ENCODE assay signal across 9 mouse cellular contexts in genomic region chr11:43586324-43587090, GRCm38 (mm10). TPM values are rescaled to one million over a fixed set of nuclear protein-coding genes. Genes with fewer than 3 reads are reported as not detected.
DNase-seq lines count a peak whose midpoint lies in the region; ATAC-seq and TF ChIP-seq lines count a peak whose summit lies in the region.
"Had no signal": no experiment of that assay in that cellular context is flagged by ENCODE, and none has a peak within 500 bp of the region (broad histone marks: within the 10 kb centered on the region; RNA-seq: fewer than 3 reads in every experiment).

Gene 4933415A04Rik, plus strand, starts transcription at chr11:43587040.

- peak; percentile 61 for DNase-seq in CD4-positive, CD25-positive, alpha-beta regulatory T cell, adult 2 months (ENCODE audit: low read depth, low spot score)
- peak; percentile 68 to 73 for DNase-seq in adrenal gland, adult 18-20 months (ENCODE audit: low spot score in 2 of 2)
- peak; percentile 79 for DNase-seq in embryo, embryonic 10 days (ENCODE audit: low spot score)
- peak; percentile 37 to 68 for DNase-seq in heart, adult 9 months (ENCODE audit: low spot score in 2 of 2)
- peak; percentile 83 for DNase-seq in kidney, postnatal 14 days
- DNase-seq in lung, adult 2 months, result peak; percentile 70
- peak; percentile 69 for DNase-seq in right cerebral cortex, postnatal 4 days

- ATAC-seq in CD4-positive, CD25-positive, alpha-beta regulatory T cell, adult 4 months, result no peak

- H3K4me3 ChIP-seq in lung, adult 2 months (replicated peaks; ENCODE audit: extremely low read depth, low read depth, low read length), result no peak within 1 kb of the TSS
- H3K4me3 ChIP-seq: limb, embryonic 13.5 days had no signal

- peak; percentile 58 for TF ChIP-seq CTCF in lung, adult 2 months (IDR thresholded peaks at IDR 0.05; ENCODE audit: insufficient read depth, low read length)

- WGBS in lung, adult 2 months, result 60% methylated on average over 7 of the region's 7 CpGs

- no peak for TF ChIP-seq POLR2A in lung, adult 2 months (IDR thresholded peaks at IDR 0.05; ENCODE audit: borderline replicate concordance, extremely low read depth, low read depth, low read length)

- H3K4me1 ChIP-seq in lung, adult 2 months (ENCODE audit: control insufficient read depth, insufficient read depth, low read length), result no peaks in the 10 kb centered on the region
- H3K4me1 ChIP-seq: limb, embryonic 13.5 days had no signal

RNA-seq across cellular contexts. Expression of gene 4933415A04Rik, which starts in this region (rescaled TPM):
- not detected for polyA plus RNA-seq in CD4-positive, CD25-positive, alpha-beta regulatory T cell, adult 4 months (2017; shearing (Covaris generic))
- total RNA-seq in adrenal gland, adult 18-20 months (2021), result under 1 TPM; 0.43 to 0.48 TPM
- 0.24 and 0.38 TPM in 2 replicates for polyA plus RNA-seq in lung, adult 2 months (2012; rRNA removed)

Comparison
In these comparisons a context has a peak if more than half of its experiments do, and no peak if none do; other contexts are left out.
1. Peak in DNase-seq in adrenal gland, adult 18-20 months; RNA of the gene not detected or under 1 TPM.
2. Peak in DNase-seq in lung, adult 2 months; RNA of the gene not detected or under 1 TPM.